Mouse (Mus musculus) embryonic stem cell, embryonic (primary cell): Measurements from ENCODE around the gene Tmprss3.

ENCODE experiments used
- CTCF ChIA-PET, 4 experiments: fragments of 300-600 bp in 2 of 4; fragments of 350-600 bp in 2 of 4; sonication (Branson Sonifier 250); formaldehyde crosslinking; loops; one replicate each; lab custom pipeline; 2022; ENCODE audit warnings: inconsistent platforms in 2 of 4; lab: Charles Lee
- POLR2A ChIA-PET, 4 experiments: fragments of 300-600 bp in 2 of 4; fragments of 350-600 bp in 2 of 4; sonication (Branson Sonifier 250); formaldehyde crosslinking; loops; one replicate each; lab custom pipeline; 2022; ENCODE audit warnings: antibody characterized with exemption in 4 of 4, inconsistent platforms in 1 of 4; lab: Charles Lee

Gene Tmprss3

DNA sequence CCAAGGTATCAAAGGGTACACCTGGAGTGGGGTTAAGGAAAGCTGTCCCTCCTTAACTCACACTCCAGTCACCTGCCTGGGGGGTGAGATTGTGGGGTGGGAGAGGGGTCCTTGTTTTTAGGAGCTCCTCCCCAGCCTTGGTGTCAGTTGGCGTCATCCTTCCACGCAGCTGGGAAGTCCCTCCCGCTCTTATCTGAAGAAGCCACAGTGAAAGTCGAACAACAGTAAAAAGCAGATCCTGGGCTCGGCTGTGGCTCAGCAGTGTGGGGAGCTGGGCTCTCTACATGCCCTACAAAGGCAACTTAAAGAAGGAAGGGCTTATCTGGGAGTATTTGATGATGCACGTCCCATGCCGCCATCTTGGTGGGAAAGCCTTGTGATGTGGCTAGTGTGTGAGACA is 11.5 kb upstream of the Tmprss3 start:
- CTCF ChIA-PET, result interaction anchor here in 2 of 4 experiments (0.6 to 1.6 kb wide), 3 partner anchors 23 to 190 kb away, joined by 3 to 8 read pairs (median 4); no protein-coding TSS in a partner anchor
- POLR2A ChIA-PET, result interaction anchor here in 2 of 4 experiments (0.5 to 2.3 kb wide), 5 partner anchors 8 to 357 kb away, joined by 3 to 5 read pairs (median 4); no protein-coding TSS in a partner anchor

DNA sequence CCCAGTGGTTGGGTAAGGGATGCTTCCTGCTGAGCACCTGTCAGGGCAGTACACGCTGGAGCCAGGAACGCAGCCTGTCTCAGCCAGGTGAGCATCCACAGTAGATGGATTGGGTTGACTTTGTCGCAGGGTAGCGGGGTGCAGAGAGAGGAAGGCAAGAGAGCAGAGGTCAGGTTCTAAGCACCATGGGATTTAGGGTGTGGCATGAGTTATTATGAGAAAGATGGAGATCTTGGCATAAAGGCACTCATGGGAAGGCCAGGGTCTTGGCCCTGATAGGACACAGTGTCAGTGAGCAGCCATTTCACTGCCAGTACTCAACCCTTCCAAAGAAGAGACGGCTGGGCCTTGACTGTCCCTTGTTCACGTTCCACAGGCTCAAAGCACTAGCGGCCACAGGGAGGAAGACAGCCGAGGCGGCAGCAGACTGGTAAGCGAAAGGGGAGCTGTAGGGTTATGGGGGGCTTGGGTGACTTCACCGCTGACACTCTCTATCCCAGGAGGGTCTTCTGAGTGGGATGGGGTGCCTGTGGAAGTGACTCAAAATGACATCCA is 10.7 kb upstream of the Tmprss3 start:
- ChIA-PET CTCF (interaction anchor here in 1 of 4 experiments (1.0 kb wide), 1 partner anchor 45 kb away, joined by 3 read pairs; no protein-coding TSS in a partner anchor), POLR2A (interaction anchor here in 1 of 4 experiments (0.6 kb wide), 1 partner anchor 204 kb away, joined by 3 read pairs; no protein-coding TSS in a partner anchor)

DNA sequence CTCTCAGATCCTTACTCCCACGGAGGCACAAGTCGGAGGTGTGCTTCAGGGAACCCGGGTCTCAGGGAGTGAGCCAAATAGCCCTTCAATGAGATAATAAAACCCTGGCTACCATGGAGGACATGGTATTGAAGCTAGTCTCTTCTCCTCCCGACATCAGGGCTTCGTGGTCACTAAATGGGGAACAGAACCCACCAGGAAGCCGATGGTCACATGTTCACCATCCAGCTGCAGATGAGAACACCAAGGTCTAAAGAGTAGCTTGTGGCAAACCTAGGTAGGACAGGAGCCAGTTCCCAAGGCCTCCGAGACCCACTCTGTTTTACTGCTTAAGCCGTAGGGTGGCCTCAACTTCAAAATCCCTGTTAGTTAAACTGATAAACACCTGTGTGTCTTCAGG is 9.9 kb upstream of the Tmprss3 start:
- CTCF ChIA-PET, result interaction anchor here in 2 of 4 experiments (0.5 to 1.0 kb wide), 4 partner anchors 21 to 62 kb away, joined by 3 to 12 read pairs (median 4); no protein-coding TSS in a partner anchor
- POLR2A ChIA-PET, result interaction anchor here in 1 of 4 experiments (0.6 kb wide), 1 partner anchor 95 kb away, joined by 3 read pairs; no protein-coding TSS in a partner anchor

DNA sequence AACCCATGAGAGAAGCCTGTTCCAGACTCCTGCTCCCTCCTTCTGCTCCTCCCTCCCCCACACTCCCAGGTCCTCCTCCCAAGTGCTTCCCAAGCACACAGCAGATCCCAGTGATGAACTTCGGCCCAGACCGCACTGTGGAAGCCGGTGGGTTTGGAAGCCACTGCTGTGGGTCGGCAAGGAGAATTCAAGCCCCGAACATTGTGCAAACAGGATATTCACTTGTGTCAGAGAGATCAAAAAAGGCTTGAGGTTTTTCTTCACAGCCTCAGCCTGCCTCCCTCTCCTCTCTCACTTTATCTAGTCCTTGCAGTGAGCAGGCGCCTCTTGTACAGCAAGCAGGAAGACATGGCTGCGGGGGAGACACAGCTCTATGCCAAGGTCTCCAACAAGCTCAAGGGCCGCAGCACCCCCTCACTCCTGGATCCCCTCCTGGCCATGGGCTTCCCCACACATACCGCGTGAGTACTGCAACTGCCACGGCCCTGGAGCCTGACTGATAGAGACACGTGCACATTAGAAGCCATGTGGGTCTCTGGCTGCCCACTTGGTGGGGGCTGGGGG is 9.1 kb upstream of the Tmprss3 start, which contains the start of gene Ubash3a:
Gene Ubash3a, plus strand, starts transcription at position 103 of the 564 bp plus-strand sequence.
- ChIA-PET POLR2A (no interaction called here), CTCF (interaction anchor here in 2 of 4 experiments (0.5 to 1.0 kb wide), 3 partner anchors 20 to 399 kb away, joined by 3 to 12 read pairs (median 8); no protein-coding TSS in a partner anchor)

DNA sequence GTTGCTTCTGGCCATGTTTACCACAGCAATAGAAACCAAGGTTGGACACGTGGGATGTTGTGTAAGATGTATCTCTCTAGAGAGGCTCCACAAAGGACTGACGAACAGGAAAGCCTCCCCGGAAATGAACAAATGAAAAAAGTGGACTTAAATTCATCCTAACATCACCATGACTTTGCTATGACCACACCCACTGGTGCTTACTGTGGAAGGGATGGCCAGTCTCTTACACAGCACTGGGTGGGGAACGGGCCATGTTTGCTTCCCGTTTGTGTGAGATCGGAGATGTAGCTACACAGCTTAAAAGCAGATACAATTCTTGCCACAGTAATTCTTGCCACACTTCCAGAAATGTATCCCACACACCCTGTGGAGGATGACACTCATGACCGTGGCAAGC is 2.5 kb downstream of the Tmprss3 start:
- CTCF ChIA-PET, result interaction anchor here in 1 of 4 experiments (1.4 kb wide), 1 partner anchor 77 kb away, joined by 4 read pairs; no protein-coding TSS in a partner anchor
- POLR2A ChIA-PET, result no interaction called here

DNA sequence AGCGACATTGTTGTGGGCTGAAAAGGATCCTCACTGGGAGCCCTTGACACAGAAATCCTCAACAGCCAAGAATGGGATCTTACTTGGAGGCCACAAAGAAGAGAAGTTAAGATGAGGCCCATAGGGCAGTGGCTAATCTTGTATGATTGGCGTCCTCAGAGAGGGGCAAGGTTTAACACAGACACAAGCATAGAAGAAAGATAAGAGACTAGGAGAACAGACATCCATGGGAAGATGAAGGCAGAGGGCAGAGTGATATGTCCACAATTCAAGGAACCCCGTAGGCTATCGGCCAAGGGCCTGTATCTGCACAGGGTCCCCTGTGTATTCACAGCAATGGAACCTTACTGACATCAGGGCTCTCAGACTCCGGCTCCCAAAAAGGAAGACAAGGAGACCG is 3.6 kb downstream of the Tmprss3 start:
- CTCF ChIA-PET, result interaction anchor here in 1 of 4 experiments (1.4 kb wide), 1 partner anchor 76 kb away, joined by 4 read pairs; no protein-coding TSS in a partner anchor
- POLR2A ChIA-PET, result interaction anchor here in 1 of 4 experiments (1.4 kb wide), 1 partner anchor 10 kb away, joined by 3 read pairs; no protein-coding TSS in a partner anchor

DNA sequence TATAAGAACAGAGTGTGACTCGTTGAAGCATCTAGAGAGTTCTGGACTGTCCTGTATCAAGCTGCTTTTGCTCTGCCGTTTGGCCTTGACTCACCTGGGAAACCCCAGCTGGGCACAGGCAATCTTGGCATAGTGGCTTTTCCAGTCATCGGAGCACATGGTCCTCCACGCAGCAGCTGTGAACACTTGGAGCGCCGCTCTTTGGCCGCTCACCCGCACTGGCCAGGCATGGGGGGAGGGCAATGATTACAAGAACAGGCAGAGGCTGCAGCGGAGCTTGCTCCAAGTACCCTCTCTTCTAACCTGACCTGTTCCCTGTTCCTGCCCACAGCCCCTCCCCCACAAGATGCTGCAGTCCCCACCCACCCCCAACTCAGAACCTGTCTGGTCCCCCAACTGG is 5.4 kb downstream of the Tmprss3 start:
- CTCF ChIA-PET, result interaction anchor here (0.6 to 1.4 kb wide), 8 partner anchors 24 to 603 kb away, joined by 3 to 4 read pairs (median 3); no protein-coding TSS in a partner anchor
- POLR2A ChIA-PET, result interaction anchor here in 2 of 4 experiments (0.6 to 1.5 kb wide), 4 partner anchors 9 to 36 kb away, joined by 3 to 6 read pairs (median 5); no protein-coding TSS in a partner anchor

DNA sequence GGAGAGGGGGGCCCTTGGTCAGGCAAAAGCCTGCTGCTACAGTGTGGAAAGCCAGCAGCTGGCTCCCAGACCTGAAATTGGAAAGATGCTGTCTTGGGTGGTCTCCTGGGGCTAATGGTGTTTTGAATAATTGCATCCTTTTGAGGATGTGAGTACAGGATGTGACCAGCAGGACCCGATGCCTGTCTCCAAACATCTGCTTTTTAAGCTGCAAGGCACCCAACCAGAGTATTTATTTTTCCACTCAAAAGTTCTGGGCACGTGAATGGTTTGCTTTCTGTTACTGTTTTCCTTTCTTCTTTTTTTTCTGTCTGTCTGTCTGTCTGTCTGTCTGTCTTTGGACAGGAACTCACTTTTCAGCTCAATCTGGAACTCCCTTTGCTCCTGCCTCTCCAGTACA is 6.1 kb downstream of the Tmprss3 start:
- CTCF ChIA-PET, result interaction anchor here in 3 of 4 experiments (0.7 to 1.6 kb wide), 9 partner anchors 19 to 134 kb away, joined by 3 to 11 read pairs (median 3); no protein-coding TSS in a partner anchor
- POLR2A ChIA-PET, result interaction anchor here in 3 of 4 experiments (0.5 to 1.5 kb wide), 6 partner anchors 10 to 159 kb away, joined by 3 to 5 read pairs (median 4); no protein-coding TSS in a partner anchor

DNA sequence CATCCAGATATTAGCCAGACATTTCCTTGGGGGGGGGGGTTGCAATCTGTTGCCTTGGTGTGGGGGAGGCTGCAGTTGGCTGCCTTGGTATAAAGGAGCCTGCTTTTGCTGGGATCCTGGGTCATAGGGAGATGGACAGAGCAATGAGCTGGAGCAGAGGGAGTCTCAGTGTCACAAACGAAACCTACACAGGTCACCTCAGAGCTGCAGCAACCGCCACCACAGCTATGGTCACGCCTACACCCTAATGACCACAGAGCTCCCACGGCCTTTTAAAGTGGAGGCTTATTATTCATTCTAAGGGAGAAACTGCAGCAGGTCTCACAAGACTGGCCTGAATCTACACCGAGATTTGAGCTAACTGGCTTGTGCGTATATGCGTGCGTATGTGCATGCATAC is 7.0 kb downstream of the Tmprss3 start:
- POLR2A ChIA-PET, result interaction anchor here (0.6 to 1.1 kb wide), 4 partner anchors 11 to 158 kb away, joined by 3 to 4 read pairs (median 3); no protein-coding TSS in a partner anchor
- CTCF ChIA-PET, result interaction anchor here (0.7 to 1.6 kb wide), 7 partner anchors 20 to 646 kb away, joined by 3 to 11 read pairs (median 4); no protein-coding TSS in a partner anchor

DNA sequence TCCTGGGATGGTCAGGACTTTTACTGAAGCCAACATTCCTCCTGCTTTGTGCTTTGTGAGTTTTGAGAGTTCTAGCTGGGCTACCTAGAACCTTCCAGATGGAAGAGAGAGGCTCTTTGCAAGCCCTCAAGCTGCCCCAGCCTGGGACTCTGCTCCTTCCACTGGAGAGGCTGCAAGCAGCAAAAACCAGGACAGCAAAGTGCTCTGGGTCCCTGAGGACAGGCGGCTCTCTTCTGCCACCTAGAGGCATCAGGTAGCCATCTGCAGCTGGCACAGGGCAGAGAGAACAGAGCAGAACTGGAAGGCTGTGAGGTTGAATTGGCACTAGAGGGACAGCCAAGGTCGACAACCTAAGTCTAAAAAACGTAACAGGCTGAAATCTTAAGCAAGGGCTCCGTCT is 11.4 kb downstream of the Tmprss3 start:
- ChIA-PET POLR2A (interaction anchor here in 2 of 4 experiments (0.6 to 1.6 kb wide), 5 partner anchors 9 to 409 kb away, joined by 3 to 4 read pairs (median 3); no protein-coding TSS in a partner anchor), CTCF (interaction anchor here in 3 of 4 experiments (0.6 to 2.6 kb wide), 20 partner anchors 10 to 184 kb away, joined by 3 to 14 read pairs (median 4); partner anchors contain the start of gene Tff1 (in 1 of the 3))

DNA sequence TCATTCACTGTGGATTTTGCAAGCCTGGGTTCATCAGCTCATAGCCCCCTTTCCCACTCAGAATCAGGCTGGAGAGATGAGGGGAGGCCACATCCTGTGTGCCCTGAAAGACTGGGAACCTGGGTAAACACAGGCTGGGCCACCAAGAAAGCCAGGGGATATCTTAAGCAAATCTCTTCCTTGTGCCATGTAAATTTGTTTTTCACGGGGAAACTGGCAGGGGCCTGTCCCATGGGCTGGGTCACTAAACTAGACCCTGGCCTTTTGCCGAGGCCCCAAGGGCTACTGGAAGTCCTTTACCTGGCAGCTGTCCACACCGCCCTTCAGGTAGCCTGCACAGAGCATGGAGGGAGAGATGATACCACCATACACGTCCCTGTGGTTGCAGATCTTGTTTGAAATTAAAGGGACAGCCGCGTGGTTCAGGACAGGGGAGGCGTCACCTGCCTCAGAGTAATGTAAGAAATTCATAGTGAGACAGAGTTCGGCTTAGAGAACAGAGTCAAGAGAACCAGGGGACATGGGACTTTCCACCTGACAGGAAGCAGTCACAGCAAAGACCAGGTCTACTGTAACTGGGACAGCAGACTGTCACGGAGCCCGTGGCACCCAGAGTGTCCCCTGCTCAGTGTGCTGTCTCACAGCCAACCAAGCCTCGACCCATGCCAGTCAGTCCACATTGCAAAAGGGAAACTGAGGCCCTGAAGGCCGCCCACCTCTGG is 14.3 kb downstream of the Tmprss3 start:
- POLR2A ChIA-PET, result interaction anchor here in 2 of 4 experiments (0.6 to 1.2 kb wide), 3 partner anchors 62 to 105 kb away, joined by 3 read pairs; no protein-coding TSS in a partner anchor
- CTCF ChIA-PET, result interaction anchor here in 2 of 4 experiments (0.7 to 1.3 kb wide), 5 partner anchors 21 to 166 kb away, joined by 3 to 4 read pairs (median 3); no protein-coding TSS in a partner anchor

DNA sequence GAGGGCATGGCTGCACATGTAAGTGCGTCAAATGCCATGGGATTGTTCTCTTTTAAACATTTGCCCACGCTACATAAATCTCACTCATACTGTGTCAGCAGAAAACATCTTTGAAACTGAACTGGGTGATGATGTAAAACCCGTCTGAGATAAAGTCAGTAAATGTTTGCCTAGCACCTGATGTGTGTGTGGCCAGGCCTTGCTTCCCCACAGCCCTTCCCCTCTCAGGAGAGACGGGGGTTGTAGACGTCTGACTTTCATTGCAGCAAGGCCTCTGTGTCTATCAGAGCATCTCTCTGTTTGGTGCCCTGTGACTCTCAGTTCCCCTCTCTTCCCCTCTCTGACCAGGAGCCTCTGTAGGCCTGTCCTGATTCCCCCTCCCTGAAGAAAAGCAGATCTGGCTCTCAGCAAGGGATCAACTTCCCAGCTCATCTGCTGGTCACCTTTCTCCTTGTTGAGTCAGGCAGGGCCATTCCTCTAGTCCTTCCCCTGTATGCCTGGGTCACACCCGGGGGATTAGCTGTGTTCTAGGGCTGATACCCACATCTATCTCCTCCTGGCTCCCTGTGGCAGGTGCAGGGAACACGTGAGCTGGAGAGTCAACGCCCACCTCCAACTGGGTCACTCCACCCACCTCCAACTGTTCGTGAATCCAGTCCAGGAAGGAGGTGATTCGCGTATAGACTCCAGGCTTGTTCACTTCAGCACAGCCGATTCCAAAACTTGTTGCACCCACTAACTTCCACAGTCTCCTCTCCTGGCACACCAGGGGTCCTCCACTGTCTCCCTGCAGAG is 15.4 kb downstream of the Tmprss3 start:
- CTCF ChIA-PET, result interaction anchor here in 2 of 4 experiments (0.7 to 1.3 kb wide), 3 partner anchors 59 to 66 kb away, joined by 3 read pairs; no protein-coding TSS in a partner anchor
- POLR2A ChIA-PET, result interaction anchor here in 2 of 4 experiments (0.6 to 1.2 kb wide), 3 partner anchors 71 to 106 kb away, joined by 3 read pairs; no protein-coding TSS in a partner anchor

DNA sequence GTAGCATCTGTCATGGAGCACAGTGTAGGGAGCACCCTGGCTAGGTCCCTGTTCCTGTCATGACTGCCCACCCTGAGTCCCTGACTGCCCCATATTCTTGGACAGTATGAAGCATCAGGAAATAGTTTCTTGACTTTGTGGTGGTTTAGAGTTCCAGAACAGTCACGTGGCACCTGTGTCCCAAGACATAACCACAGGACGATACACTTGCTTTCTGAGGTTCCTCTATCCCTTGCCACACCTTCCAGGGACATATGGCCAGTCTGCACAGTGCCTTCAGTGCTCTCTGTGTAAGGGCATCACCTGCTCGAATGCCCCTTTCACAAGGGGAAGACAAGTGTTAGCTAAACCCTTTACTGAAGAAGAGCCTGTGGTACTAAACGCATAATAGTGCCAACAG is 17.3 kb downstream of the Tmprss3 start:
- CTCF ChIA-PET, result interaction anchor here in 2 of 4 experiments (0.5 to 1.9 kb wide), 2 partner anchors 61 to 77 kb away, joined by 5 to 6 read pairs; no protein-coding TSS in a partner anchor
- POLR2A ChIA-PET, result interaction anchor here in 1 of 4 experiments (0.6 kb wide), 1 partner anchor 8 kb away, joined by 3 read pairs; no protein-coding TSS in a partner anchor

DNA sequence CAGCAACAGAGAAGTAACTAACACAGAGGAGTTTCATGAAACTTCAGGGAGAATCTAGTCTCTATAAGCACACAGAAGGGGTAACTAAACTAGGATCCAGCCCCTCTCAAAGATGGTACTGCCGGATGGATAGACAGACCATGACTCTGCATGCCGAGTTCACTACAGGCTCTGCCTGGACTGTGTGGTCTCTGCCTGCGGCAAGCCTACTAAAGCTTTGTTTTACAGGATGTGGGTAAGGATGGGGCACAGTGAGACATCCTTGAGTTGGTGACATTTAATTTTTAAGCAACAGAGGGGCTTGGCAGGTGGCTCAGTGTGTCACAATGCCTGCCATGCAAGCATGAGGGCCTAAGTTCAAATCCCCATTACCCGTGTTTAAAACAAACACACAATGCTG is 22.5 kb downstream of the Tmprss3 start:
- CTCF ChIA-PET, result no interaction called here
- POLR2A ChIA-PET, result interaction anchor here in 1 of 4 experiments (0.6 kb wide), 1 partner anchor 110 kb away, joined by 3 read pairs; the partner anchor contains the start of gene Slc37a1

DNA sequence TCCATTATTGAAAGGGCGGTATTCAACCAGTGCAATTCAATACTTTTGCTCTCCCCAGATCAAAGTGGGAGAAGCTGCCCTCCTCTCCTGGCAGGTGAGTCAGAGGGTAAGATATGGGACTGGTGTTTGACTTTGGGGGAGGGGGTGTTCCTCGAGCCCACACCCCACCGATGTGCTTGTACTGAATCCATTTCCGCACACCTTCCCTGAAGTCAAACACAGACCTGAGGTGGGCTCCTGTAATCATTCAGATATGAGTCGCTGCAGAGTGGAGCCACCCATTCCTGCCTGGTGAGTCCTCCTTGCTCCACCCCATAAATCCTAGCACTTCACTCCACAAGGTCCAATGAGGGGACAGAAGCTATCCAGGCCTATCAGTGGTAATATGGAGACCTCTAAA is 29.0 kb downstream of the Tmprss3 start:
- POLR2A ChIA-PET, result interaction anchor here in 2 of 4 experiments (0.7 to 1.6 kb wide), 2 partner anchors 10 to 189 kb away, joined by 3 read pairs; no protein-coding TSS in a partner anchor
- CTCF ChIA-PET, result interaction anchor here in 2 of 4 experiments (0.6 to 1.5 kb wide), 3 partner anchors 23 to 79 kb away, joined by 3 to 5 read pairs (median 3); no protein-coding TSS in a partner anchor

DNA sequence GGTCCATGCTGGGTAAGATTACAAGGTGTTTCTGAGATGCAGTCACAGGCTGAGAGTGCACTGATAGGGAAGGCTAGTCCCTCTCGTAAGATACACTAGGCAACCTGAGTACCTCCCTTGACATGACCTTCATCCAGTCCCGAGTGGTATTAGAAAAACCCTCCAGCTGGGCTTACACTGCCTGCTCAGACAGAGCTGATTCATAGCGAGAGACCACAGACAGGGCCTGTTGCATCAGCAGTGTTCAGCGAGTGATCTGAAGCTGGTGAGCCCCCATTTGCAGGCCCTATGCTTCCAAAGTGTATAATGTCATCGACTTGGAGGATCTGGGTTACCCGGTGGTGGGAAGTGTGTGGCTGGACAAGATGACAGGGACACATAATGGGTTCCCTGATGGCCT is 33.6 kb downstream of the Tmprss3 start, which contains the start of gene Tff1:
Gene Tff1, minus strand, starts transcription at position 151 of the 400 bp plus-strand sequence.
- ChIA-PET CTCF (interaction anchor here in 1 of 4 experiments (1.4 kb wide), 1 partner anchor 22 kb away, joined by 4 read pairs; no protein-coding TSS in a partner anchor), POLR2A (interaction anchor here in 1 of 4 experiments (1.0 kb wide), 1 partner anchor 10 kb away, joined by 3 read pairs; no protein-coding TSS in a partner anchor)
